Mouse (Mus musculus): ENCODE data around the gene Tepsin.

Tepsin gene

DNA sequence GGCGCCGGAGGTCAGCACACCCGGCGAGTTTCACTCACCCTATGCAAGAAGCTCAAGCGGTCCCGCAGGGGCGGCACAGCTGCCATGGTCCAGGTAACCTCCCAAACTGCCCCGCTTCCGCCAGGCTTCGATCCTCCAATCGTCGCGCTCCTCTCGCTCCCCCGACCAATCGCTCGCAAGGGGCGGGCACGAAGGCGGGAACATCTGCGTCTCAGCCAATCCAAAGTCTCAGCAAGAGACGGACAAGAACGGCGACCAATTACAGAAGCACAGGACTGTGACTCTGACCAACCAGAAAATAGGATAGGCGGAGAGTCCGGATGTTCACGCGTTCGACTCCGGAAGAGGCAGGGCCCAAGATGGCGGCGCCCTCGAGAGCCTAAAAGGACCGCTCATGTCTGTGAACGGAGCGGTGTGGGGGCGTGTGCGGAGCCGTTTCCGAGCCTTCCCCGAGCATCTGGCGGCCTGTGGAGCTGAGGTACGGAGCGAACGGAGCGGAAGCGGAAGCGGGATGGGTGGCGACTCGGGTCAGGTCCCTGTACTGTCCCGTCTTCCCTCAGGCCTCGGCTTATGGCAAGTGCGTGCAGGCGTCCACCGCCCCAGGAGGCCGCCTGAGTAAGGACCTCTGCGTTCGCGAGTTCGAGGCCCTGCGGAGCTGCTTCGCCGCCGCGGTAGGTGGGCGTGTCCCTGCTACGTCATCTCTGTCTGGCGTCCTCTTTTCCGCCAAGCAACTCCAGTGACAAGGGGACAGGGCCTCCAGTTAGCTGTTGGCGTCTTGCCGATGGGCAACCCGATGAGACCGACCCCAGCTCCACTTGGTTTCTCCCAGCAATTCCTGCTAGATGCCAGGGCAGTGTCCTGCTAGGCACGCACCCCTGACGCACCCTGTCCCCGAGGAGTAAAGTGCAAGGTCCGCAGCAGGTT lies at the start of gene Tepsin, which contains the start of gene Ndufaf8:
TSS of gene Tepsin (minus strand) at position 144 of the 924 bp plus-strand sequence.
TSS of gene Ndufaf8 (plus strand) at position 341 of the 924 bp plus-strand sequence.
- peak; percentile 100 for DNase-seq (ENCODE audit: low spot score in 2 of 2)

DNA sequence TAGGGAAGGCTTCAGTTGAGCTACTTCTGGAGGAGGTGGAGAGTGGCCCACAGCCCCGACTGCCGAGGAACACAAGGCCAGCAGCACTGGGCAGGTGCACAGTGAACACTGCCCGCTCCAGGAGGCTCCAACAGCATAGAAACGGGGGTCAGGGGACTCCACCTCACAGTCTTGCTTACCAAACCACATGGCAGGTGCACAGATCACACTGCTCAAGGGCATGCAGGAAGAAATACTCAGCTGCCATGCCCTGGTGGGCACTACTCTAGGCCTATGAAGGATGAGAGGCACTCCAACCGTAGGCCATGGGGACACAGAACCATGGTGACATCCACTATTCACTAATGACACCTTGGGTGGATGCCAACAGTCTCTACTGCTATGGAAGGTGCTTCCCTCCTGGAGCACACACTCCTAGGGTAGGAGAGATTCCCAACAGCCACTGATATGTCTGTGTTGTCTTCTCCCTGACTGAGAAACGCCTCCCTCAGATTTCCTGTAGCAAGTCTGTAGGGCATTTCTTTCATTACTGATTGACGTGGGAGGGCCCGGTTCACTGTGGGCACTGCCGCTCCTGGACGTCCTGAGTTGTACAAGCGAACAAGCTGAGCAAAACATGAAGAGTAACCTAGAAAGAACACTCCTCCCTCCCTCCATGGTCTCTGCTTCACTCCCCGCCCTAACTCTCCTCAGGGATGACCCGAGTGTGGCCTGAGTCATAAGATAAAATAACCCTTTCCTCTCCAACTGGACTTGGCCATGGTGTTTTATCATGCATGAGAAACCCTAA lies 45.4 kb upstream of the Tepsin start:
- DNase-seq (ENCODE audit: low spot score in 2 of 2) = no peak

DNA sequence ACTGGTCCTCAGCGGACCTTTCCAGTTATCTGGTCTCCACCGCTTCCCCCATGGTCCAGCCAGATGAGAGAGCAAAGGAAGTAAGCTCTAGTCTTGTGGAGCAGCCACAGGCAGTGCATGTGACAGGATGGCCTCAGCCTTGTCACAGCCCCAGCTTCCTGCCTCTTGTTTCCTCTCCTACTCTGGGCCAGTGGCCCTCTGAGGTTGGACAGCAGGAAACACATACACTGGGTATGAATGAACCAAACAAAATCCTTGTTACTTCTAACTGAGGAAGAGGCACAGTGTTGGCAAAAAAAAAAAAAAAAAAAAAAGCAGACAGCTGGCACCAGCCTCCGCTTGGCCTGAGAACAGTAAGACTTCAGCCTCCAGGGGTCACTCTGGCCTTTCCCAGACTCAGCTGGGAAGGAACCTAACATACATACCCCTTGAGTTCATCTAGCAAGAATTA lies 44.1 kb upstream of the Tepsin start:
- DNase-seq (ENCODE audit: low spot score in 2 of 2) = peak; percentile 83 to 95

DNA sequence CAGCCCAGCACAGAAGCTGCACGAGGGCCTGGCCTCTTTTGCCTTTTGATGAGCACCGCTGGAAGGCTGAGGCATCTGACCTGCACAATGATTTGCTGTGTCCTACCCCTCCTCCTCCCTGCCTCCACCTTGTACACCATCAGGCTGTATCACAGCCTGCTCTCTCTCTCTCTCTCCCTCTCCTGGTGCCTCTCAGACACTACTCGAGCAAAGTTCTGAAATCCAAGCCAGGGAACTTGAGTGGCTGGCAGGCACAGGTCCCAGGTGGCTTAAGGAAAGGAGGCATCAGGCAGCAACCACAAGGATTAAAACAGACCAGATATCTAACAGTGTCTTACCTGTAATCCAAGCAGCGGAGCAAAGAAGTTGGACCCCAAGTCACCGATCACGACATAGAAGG lies 41.7 kb upstream of the Tepsin start:
- no peak for DNase-seq (ENCODE audit: low spot score in 2 of 2)

DNA sequence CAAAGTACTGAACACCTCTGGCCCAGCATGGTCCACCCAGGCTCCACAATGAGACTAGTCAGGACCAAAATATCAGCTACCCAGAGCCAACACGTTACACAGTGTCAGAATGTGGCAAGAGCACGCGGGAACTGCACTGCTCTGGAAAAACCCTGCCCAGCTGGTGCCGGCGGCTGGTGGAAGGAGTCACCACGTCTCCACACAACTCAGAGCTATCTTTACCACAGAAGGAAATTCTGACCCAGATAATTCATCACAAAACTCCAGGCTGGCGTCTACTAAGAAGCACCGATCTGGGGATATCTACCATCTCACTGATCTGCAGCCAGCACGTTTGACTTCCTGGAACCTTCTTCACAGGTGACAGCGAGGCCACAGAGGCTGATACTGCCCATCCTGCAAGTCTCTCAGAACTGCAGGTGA lies 40.8 kb upstream of the Tepsin start:
- no peak for DNase-seq (ENCODE audit: low spot score in 2 of 2)

DNA sequence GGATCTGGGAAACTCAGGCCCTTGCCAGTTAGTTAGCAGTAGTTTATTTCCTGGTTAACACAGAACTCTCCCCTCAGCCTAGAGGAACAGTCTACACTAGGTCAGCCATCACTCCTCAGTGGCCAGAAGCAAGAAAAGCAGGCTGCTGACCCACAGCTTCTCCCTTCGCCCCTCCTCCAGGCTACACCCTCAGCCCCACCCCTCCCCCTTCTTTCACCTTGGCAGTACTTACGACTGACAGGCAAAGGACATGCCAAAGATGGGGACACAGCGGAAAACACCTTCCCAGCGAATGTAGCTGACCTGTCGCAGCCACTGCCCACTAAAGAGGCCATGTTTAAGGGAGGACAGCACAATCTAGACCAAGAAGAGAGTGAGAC lies 39.1 kb upstream of the Tepsin start:
- DNase-seq (ENCODE audit: low spot score in 2 of 2) = peak in 1 of 2 experiments; percentile 35

DNA sequence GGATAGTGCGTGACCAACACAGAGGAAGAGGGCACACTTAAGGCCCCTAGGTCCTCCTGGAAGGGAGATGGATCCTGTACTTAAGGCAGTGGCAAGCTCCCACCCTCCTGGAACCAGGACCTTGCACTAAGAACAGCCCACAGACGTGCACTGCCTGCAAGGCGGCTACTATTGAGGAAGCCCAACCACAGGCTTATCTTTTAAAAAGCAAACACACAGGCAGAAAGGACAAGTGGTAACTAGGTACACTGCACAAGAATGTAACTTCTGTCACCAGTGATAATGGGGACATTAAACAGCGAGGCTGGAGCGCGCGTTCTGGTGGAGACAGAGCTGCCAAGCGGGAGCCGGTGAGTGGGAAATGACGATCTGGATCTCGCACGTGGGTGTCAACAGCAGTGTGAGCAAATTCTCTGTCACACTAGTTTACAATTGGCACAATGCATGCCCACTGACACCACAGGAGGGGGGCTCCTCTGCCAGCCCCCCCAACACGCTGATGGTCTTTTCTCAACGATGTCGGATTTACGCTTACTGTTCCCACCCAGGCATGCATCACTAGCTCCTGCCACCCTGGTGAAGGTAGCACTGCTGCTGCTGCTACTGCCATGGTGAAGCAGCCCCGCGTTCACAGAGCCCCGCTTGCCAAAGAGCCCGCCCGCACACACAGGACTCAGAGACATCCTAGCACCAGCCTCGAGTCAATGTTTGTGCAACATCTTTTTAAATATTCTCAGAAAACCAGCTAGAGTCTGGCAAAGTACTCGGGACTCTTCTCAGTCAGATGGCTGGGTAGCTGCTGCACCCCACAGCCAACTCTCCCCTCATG lies 38.5 kb upstream of the Tepsin start:
- no peak for DNase-seq (ENCODE audit: low spot score in 2 of 2)

DNA sequence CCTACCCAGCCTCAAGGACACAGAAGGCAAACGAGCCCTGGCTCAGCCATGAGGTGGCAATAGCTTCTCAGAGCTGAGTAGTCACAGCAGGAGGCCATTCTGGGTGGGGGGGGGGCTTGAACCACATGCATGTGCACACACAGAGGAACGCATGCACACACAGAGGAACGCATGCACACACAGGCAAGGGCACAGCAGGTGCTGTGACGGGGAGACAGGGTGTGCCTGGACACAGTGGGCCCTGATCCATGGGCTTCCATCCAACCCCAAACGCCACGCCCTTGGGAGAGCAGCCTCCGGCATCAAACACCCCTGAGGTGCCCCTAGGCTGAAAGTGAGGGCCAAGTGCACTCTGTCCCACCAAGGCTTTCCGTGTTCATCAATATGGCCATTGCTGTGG lies 37.7 kb upstream of the Tepsin start:
- DNase-seq (ENCODE audit: low spot score in 2 of 2) = no peak

DNA sequence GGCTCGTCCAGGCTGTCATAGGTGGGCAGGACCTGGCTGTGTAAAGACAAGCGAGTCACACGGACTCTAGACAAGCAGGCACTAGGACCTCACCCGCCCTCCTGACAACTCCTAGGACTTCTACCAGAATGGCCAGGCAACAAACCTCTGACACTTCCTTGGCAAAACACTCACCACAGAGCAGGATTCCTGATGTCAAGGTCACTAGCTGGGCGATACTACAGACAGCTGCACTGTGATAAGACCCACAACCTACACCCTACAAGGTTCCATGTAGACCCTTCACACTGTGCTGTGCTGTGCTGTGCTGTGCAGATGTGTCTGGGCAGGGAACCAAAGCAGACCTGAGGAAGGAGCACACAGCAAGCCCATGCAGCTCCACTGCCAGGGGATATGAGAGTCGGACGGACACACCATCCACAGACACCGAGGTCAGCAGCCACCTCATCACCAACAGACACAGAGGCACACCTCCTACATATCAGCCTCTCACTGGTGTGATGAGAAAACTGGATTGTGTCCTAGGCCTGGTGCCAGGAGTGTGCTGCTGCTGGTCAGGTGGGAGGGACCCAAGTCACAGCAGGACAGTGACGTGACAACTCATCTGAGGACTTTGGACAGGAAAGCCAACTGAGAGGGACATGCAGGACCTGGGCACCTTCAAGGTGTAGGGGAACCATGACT lies 36.5 kb upstream of the Tepsin start:
- DNase-seq (ENCODE audit: low spot score in 2 of 2) = peak; percentile 49 to 64

DNA sequence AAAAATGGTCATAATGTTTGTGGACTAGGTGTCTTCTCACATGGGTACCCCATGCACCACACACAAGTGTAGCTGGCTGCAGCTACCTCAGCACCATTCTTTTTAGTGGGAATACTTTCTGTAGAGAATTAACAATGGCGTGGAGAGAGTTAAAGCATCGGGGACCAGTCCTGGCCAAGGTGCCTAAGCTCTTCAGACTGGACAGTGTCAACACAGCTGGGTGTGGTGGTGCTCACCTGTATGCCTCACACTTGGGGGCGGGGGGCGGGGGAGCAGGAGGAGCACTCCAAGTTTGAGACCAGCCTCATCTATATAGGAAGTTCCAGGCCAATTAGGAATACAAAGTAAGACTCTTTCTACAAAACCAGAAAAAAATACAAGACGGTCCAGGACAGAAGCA lies 35.6 kb upstream of the Tepsin start:
- DNase-seq (ENCODE audit: low spot score in 2 of 2) = no peak

DNA sequence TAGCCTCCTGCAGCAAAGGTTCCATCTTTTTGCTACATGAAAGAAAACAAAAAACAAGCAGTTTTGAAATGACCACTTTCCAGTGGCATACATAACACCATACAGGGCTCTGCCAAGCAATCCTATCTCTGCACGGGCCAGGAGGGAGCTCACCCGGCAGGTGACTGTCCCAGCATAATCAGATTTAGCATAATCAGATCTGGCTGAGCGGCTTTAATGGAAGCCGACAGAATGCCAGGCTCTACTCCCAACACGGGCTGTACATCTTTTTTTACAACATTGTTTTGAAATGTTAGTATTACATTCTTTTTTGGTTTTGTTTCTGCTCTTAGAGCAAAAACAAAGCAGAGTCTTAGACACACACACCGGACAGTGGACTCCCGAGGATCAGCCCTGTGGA lies 30.8 kb upstream of the Tepsin start:
- DNase-seq (ENCODE audit: low spot score in 2 of 2) = no peak

DNA sequence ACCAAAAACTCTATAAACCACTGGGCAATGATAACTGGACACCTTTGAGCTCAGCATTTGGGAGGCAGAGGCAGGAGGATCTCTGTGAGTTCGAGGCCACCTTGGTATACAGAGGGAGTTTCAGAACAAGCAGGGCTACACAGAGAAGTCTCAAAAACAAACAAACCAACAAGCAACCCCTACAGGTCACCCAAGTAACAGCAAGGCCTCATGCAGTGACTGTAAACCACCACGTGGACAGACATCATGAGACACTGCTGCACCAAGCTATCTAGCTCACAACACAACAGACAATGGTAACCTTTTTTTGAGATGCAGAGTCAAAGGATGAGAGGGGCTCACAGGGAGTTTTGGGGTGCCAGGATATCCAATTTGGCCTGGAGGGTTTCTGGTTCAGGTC lies 28.3 kb upstream of the Tepsin start:
- DNase-seq (ENCODE audit: low spot score in 2 of 2) = no peak

DNA sequence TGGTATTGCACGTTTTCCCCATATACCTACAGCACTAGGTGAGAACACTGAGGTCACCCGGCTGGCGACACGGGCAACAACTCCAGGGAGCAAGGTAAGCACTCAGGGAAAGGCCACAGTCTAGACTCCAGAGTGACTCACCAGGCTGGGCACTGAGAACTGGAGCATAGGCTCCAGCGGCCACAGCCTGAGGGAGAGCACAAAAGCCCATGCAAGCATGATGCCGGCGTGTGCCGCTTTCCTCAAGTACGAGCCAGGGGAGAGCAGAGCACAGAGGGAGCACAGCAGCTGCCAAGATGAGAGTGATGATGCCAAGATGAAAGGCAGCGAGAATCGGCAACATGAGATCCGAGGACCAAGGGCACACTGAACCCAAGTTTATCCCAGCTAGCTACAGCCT lies 23.6 kb upstream of the Tepsin start:
- no peak for DNase-seq (ENCODE audit: low spot score in 2 of 2)

DNA sequence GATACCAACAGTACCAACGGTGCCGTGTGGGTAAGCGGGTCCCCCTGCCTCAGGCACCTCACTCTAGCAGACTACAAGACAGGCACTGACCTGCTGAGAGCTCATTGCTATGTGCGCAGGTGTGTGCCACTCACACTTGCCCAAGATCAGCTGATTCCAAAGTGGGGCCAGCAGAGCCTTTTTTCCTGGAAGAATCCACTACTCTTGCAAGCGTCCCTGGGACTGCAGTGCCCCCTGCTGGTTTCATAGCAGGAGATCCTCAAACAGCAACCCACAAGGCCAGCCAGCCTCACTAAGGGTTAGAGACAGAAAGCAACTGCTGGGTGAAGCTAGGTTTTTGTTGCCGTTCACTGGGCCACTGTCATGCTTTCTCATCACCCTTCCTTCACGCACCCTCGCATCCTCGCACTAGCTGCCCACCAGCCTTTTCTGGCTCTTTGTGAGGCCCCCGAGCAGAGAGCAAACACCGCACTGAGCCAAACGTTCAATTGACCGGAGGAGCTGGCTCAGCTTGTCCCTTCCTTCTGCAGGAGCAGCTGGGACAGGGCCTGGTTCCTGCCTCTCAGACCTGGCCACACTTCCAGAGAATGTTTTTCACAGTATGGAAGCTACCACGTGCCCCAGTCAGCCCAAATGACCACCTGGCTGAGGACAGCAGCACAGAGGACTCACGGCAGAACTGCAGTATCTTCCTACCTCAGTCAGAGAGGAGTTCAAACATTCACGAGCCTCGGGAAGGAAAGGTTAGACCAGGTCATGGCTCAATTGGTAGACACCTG lies 22.3 kb upstream of the Tepsin start:
- DNase-seq (ENCODE audit: low spot score in 2 of 2) = peak in 1 of 2 experiments; percentile 44

DNA sequence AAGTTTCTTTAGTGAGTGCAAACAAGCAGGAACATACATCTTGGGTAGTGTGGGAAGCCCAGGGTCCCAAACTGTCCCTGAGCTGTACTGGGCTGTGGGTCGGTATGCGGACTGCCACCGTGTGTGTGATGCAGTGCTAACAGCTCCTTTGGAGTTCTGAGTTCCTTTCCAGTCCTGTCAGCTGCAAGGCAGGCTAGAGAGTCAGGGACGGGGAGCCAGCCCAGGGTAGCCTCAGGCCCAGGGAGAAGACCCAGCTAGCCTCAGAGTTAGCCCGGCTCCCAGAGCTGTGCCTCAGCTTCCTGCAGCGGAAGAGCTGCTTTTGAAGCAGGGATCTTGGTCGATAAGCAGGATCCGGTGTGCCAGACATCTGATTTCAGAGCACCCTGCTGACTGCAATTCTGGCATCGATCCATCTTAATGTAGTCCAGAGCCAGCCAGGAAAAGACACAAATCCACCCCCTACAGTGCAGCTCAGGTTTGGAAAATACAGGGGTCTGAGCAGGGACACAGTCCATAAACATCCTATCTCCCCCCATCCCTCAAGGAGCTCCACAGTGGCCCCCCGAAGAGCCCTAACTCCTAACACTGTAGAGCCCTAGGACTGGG lies 21.5 kb upstream of the Tepsin start:
- no peak for DNase-seq (ENCODE audit: low spot score in 2 of 2)

DNA sequence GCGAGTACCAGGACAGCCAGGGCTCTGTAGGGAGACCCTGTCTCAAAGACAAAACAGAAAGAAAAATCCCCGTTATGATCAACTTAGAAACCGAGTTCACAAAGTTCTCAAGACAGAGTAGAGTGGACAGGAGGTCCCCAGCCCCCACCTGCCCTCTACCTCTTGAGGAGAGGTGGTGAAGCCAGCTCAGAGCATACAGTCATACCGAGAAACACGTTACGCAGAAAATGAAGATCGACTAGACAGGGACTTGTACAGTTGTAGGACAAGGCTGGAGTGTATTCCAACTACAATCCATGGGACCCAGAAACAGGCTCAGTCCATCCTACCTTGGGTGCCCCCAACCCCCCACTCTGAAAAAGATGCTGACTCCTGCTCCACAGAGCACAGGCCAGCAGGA lies 20.6 kb upstream of the Tepsin start:
- DNase-seq (ENCODE audit: low spot score in 2 of 2) = no peak

DNA sequence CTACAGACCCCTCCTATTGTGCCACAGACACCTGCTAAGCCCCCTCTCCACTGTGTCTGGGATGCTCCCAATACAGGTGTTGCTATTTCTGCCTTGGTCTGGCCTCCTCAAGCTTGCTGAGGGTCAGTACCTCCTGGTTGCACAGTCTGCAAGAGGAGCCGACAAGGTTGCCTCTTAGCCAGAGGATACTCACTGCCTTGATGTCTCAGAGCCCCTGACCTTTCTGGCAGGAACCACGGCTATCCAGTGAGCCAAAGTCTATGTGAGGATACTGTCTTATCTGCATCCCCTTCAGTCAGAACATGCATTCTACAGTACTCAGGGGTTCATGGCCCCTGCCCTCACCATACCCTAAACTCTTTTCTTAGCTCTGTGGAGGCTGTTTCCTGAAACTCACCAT lies 19.1 kb upstream of the Tepsin start:
- no peak for DNase-seq (ENCODE audit: low spot score in 2 of 2)

DNA sequence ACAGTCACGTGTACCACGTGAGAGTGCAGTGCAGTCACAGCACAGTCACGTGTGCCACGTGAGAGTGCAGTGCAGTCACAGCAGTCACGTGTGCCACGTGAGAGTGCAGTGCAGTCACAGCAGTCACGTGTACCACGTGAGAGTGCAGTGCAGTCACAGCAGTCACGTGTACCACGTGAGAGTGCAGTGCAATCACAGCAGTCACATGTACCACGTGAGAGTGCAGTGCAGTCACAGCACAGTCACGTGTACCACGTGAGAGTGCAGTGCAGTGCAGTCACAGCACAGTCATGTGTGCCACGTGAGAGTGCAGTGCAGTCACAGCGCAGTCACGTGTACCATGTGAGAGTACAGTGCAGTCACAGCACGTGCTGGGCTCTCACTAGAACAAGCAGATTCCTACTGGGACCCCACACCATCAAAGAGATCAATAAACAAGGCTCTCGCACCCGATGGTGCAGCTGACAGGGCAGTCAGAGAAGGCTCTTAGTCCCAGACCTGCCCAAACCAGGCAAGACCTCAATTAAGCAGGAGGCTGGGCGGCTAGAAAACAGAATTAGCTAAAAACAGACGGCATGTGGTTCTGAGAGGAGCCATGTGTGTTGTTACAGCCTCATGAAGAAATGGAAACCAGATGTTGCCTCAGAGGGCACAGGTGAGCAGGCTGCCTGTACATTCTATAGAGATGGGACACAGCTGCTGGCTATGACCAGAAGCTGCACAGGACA lies 16.1 kb upstream of the Tepsin start:
- no peak for DNase-seq (ENCODE audit: low spot score in 2 of 2)

DNA sequence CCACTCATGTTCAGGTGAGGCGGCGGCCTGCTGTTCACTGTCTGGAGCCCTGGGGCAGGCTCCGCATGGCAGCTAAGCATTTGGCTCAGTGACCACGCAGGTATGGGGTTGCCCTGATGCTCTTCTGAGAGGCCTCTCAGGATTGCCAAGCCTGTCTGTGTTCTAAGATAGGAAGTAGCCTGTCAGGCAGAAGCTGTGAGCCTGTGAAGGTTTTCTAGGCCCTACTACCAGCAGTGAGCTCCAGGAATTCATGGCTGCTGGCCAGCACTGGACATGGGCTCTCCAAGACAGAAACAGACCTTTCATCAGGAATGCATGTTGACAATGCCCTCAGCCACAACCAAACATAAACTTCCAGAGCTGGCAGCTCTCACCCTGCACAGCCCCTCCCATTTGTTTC lies 13.6 kb upstream of the Tepsin start:
- no peak for DNase-seq (ENCODE audit: low spot score in 2 of 2)

All from heart, adult 9 months (tissue).